Mouse (Mus musculus) frontal cortex, postnatal 36 days (tissue): ENCODE data around the gene Esrrg.

Experiments used
- DNase-seq, 2 experiments: peaks; one replicate each; pipeline ENCODE4 v3.0.0; 2022; ENCODE audit warnings: low spot score in 2 of 2

Gene Esrrg

DNA sequence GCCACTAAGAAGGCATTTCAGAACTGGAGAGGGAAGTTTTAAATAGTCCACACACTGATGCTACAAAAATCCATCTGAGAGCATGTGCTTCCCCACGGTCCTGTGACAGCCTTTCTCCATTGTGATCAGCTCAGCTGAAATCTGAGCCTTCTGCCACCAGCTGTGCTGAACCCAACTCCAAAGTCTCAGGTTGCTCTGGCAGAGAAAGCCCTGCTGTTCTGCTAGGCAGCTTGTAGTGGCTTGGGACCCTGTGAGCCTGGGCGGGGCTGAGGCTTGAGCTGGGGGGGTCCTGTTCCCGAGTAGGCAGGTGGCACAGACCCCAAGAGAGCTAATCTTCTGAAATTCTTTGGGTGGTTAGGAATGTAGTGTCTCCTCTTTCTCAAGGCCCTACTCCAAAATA lies 299.3 kb downstream of the Esrrg start:
- DNase-seq: no peak

DNA sequence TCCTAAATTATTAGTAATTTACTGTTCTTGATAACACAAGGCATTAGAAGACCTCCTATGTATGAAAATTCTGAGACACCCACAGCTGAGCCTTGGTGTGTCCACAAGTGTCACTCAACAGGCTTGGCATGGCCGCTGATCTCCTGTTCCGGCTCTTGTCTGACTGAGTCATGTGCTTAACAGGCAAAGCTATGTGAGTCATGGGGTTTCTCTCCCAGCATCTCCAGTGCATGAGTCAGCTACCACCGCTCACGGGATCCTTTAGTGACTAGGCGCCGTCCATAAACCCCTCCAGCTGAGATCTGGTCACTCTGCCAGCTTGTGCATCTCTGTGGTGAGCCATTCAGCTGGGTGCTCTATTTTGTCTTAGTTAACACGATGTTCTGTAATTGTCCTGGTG lies 302.1 kb downstream of the Esrrg start:
- peak; percentile 21 to 26 for DNase-seq

DNA sequence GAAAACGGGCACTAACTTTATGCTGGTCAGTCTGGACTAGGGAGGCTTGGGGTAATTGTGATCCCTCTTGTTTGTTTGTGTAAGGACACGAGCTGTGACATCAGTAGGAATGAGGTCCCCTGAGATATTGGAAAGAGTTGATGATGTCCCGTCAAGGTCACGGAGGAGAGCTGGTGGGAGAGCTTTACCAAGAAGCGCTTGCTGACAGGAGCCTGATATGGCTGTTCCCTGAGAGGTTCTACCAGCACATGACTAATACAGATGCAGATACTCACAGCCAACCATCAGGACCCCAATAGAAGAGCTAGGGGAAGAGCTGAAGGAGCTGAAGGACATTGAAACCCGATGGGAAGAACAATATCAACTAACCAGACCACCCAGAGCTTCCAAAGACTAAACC lies 302.6 kb downstream of the Esrrg start:
- no peak for DNase-seq

DNA sequence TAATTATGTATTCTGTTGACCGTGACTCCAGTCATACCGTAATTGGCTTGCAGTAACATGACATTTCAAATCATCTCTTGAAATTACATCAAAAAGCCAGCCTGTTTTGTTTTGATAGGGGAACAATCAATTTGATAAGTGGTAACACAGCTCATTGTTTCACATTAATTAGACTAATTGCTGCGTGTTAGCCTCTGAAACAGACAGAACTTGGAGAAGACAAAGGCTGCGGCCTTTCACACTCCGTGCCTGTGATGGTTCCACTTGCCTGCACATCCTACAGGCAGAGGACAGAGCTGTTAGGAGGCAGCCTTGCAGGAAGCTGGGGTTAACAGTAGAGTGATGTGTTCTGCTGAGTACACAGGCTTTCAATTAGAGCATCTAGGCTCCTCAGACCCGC lies 309.7 kb downstream of the Esrrg start:
- no peak for DNase-seq

DNA sequence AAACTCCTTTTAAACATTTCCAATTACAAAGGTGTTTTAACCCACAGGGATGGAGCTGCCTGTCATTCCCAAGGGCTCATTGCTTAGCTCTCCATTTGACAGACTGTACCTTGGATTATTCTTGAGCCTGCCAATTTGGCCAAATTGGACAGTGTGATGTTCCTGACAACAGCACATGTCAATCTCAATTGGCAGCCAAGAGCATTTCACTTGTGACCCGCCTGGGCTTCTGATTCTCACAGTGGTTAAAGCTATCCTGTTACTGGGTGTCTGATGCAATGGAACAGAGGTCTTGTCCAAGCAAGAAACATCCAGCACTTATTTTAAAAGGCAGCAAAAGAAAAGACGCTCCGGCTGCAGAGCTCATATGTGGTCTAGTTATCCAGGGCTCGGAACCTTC lies 310.3 kb downstream of the Esrrg start:
- no peak for DNase-seq

DNA sequence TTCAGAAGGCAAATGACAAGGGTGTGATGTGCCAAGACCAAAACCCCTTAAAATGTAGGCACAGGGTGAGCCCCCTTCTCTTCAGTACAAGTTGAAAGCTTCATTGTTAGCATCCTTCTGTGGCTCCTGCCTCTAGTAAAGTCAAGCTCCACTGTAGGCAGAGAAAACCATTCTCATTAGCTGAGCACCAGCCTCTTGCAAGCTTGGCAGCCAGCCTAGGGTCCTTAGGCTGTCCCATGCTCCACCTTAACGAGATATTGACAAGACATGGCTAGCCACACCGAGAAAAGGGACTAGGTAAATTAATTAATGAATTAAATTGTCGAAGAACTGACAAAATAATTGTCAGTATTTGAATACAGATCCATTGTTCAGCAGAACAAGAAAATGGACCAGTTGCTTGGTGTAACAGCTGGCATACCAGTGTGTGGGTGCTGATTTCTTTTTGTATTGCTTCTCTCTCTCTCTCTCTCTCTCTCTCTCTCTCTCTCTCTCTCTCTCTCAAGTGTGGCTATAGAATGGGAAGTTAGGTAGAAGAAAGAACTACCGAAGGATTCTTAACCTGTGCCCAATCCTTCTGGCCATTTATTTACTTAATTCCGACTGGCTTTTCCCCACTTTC lies 311.7 kb downstream of the Esrrg start:
- no peak for DNase-seq

DNA sequence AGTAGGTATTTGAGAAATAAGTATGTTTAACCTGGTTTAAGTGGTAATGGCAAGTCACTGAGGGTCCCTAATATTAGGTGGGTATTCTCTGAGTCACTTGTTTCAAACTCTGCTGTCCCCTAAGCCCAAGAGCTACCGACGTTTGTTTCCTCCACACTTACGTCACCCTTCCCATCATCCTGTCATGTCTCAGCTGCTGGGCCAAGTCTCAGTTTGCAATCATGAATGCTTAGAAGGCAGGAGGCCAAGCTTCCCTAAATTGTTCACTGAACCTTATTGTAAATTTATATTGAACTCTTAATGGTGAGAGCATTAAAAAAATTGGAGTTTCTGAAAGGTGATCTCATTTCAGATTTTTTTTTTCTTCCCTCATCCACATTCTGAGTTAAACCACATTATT lies 322.6 kb downstream of the Esrrg start:
- no peak for DNase-seq

DNA sequence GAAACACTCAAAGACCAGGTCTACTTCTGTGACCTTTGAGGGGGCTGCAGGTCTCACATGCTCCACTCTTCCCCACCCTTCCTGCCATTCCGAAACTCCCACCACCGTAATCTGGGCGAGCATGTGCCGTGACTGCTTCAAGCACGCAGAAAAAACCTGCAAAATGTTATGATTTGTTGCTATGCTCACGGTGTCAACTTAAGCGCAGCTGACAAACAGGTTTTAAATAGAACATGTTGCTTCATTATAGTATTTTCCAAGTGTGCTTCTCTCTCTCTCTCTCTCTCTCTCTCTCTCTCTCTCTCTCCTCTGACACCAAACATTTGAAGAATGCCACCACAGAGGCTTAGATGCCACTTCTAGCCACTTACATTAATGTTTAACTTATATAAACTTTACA lies 330.1 kb downstream of the Esrrg start:
- DNase-seq: no peak

DNA sequence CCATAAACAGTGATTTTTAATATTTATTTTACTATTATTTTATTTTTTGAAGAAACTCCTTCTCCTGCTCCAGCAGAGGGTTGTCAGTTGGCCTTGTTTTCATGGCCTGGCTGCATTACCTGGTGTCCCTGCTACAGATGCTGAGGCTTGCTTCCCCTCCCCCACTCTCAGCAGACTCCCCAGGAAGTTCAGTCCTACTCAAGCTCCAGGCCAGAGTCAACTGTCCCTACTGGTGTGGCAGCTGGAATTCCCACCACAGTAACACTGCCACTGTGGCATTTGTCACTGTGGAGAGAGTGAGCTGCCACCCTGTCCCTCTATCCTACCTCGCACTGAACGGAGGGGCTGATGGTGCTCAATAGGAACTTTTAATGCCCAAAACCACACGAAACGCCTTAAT lies 330.5 kb downstream of the Esrrg start:
- DNase-seq: no peak

DNA sequence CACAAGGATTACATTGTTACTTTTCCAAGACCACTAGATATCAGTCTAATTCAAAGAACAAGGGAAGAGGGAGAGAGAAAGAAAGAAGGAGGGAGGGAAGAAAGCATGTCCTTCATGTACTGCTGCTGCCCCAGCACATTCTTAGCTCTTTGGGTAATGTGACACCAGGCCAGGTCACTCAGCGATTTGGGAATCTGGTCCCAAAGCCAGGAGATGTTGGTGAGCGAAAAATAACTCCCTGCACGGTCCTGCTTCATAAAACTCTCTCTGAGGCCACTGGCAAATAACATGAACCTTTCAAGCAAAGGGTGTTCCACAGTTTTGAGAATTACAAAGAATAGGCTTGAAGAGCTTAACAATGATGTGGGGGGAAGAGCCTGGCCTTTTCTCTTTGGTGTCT lies 342.9 kb downstream of the Esrrg start:
- DNase-seq: no peak

DNA sequence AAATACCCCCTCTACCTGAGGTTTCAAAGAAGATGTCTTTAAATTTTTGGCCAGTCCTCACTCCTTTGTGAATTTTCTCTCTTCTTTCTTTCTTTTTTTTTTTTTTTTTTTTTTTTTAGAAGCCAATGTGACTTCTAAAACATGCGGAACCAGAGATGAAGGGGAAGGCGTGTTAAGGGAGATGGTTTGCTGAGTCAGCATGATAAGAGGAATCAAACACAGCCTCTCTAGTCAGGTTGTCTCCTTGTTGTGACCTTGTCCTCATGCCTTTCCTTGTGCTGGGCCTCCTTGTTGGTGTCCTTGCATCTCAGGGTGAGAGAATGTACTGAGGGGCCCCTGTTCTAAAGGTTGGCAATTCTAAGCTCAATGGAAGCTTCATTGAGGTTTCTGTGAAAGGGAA lies 348.1 kb downstream of the Esrrg start:
- no peak for DNase-seq

DNA sequence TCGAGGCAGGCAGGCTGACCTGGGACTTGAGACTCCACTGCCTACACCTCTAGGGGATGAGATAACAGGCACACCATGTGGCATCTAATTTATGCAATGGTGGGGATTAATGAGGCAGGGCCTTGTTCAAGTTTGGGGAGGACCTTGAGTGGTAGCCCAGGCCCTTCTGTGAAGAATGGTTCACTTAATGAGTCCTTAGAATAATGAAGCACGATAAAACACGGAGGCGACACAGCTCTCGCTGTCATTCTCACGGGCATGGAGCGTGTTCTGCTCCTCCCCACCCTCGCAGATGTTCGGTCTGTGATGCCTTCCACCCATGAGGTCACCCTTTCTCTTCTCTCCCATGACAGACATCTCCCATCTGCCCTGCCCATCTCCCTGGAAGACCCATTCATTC lies 350.6 kb downstream of the Esrrg start:
- DNase-seq: no peak

DNA sequence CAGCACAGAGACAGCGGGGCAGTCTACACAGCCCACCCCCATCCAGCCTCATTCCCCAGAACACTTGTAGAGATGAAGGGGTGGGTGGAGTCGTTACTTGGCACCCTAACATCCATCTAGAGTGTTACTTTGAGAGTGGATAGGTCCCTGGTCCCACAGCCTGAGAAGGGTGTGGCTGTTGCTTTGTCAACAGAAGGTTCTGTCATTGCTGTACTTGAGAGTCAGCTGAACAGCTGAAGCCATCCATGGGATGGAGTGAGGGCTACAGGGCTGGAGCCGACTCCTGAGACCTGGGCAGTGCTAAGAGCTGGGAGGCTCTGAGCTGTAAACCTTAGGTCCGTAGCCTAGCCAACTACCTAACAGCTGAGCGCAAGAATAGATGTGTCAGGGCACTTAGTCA lies 352.9 kb downstream of the Esrrg start:
- no peak for DNase-seq

DNA sequence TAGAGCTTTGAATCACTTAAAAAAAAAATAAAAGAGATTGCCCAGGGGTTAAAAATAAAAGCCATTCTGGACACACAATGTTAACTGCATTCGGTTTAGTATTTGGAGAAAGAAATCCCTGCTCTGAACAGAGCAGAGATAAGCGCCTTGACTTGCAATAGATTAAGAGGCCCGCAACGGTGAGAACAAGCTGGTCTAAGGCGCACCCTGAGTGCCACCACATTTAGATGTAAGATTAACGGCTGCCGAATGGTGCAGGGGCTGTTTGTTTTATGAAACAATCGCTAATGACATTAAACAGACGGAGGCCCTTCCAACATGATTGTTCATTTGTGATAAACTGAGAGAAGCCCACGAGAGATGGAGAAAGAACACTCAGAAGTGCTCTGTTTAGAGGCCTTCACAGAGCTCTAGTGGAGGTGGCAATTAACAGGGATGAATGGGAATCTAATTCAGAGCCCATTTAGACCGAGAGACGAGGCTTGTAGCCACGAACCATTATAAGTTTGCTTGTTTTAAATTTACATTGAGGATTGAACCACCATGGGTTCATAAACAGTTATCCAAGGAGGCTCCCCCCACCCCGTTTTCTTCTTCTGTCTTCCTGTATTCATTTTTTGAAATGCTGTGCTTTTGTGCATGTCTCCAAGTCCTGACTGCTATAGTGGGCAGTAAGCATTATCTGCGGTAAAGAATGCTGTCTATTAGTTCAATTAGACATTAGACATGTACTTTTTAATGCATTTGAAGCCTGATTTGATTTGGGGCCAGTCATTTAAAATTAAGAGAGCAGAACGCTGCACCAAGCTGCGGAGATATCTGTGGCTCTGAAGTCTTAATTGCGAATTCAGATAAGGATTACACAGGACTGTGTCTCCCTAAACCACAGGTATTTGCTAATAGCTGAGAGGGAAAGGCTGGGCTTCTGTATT lies 356.5 kb downstream of the Esrrg start:
- no peak for DNase-seq

DNA sequence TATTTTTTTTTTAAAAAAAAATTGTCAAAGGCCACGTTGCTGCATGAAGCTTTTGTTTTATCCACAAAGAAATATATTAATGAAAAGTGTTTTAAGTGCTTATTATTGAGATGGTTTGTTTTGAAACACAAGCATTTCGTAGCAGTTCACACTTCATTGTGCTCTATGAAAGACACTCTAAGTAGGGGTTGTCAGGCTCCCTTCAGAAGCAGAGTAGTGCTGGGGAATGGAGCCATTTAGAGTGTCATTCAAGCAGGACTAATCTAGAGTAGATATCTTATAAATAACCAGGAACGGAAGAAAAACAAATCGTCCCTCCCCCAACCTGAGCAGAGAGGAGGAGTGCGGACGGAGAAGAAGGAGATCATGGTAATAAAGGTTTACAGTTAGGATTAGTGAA lies 357.3 kb downstream of the Esrrg start:
- DNase-seq: no peak

DNA sequence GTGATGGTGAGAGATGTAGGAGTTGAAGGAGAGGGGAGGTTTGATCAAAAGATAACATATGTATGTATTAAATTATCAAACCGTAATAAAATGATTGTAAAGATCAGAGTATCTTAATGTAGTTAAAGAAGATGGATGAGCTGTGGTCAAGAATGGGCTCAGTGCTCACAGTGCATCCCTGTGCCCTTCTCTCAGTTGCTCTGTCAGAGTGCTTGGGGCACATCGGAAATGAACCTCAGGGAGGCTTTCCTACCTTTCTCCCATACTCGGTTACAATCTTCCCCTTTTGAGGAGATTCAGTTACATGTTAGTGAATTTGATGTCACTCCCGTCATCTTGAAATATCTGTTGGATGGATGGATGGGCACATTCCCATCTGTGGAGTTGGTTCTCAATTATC lies 359.8 kb downstream of the Esrrg start:
- DNase-seq: no peak

DNA sequence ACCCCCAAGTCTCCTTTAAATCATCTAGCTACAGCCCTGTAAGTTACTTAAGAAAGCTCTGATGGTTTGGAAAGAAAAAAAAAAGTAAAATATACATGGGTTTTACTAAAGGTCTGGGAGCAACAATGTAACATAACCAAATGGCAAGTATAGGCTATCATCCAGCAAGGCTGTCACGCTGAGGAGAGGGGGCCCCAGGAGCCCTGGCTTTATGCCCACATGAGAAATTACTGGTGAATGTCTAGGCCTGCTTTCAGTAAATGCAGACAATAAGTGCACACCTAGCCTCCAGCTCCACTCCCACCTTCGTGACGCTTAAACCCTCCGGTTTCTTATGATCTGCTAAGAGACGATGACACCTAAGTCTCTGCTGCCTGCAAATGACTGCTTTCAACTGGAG lies 360.9 kb downstream of the Esrrg start:
- no peak for DNase-seq

DNA sequence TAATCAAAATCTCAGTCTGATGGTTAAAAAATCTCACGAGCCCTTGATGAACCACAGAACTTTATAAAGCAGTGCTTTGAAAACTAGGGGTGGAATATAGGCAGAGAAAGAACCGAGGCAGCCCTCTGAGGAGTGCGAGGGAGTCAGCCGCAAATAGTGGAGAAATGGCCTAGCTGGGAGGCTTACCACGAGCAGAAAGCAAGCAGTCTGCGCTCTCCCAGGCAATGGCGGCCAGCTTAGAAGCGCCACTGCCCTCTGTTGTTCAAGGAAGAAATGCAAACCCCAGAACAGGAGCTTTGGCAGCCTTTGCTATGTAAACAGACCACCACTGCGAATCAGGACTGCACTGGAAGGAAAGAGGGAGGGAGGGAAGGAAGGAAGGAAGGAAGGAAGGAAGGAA lies 365.8 kb downstream of the Esrrg start:
- DNase-seq: peak; percentile 55 to 66

DNA sequence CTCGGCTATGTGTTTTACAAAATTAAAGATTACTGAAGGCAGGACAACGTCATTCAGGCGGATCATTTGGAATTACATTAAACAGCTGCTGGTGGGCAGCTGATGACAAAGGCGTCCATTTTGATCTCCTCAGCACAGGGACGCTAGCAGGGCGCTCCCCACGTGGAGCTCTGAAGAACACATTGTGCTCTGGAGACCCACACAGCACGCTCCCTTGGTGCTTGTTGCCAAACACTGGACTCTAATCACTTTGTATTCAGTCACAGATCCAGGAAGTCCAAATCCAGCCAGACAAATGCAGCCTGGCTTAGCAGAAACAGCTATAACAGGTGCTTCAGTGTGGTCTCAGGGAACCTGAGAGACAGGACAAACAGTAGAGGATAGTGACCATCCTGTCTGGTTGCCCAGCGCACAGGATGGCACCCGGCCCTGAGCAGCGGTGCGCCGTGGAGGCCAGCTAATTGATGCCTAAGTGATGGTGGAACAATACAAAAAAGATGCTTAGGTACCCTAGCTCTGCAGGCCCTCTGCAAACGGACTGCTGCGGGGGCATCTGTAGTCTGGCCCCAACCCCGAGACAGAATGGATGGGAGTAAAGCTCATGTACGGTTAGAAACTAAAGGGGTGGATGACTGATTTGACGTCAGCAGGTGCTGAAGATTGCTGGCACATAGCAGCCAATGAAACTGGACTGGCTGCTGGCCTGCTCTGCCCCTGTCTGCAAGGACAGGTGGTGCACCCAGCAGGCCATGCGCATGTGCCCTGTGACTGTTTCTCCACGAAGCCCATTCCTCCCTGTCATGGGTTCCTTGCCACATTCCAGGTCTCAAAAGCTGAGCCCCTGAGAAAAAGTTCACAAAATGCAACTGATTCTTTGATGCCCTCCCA lies 367.1 kb downstream of the Esrrg start:
- DNase-seq: no peak

DNA sequence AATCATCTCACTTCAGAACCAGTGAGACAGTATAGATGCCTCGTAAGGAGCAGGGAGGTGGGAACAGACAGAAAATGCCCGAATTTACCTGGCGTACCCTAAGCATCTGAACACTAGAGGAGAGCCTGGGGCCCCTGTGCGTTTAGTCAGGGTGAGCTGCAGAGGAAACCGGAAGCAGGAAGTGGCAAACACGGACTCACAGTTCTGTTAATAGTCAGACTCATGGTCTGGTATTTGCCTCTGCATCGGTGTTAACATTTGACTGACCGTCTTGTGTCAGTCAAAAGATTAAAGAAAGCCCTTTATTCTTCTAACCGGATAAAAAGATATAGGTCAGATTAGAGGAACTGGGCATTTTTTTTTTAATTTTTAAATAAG lies 367.8 kb downstream of the Esrrg start:
- no peak for DNase-seq

DNA sequence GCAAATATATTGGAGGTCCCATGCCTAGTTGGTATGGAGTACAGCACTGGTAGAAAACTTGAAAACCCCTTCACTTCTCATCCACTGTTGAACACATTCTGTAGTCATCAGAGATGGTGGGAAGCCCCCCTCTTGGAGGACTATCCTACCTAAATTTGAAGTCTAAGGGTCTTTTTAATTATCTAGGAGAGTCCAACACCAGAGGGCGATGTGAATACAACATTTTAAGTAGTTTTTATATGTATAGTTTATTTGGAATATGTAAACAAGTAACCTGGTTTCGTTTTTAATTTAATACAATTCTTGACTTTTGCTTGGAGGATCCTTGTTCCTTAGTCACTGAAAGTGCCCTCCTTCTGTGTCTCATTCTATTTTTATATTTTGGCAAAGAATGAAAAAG lies 372.4 kb downstream of the Esrrg start:
- DNase-seq: no peak

DNA sequence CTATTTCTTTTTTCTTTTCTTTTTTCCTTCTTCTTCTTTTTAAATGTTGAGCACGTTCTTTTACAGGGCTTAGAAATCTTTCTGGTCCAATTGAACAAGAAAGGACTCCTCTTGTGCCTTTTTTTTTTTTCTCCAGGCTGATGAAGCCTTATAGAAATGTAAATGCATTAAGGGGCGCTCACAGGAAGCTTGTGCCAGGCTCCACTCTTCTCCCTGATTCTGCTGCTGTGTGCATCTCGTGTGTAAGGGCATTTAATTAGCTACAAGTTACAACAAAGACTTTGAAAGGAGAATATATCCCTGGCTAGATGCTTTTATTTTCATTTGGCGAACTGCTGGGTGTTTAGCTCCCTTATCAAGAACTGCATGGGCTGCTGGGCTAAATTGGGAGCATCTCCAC lies 374.6 kb downstream of the Esrrg start:
- no peak for DNase-seq

DNA sequence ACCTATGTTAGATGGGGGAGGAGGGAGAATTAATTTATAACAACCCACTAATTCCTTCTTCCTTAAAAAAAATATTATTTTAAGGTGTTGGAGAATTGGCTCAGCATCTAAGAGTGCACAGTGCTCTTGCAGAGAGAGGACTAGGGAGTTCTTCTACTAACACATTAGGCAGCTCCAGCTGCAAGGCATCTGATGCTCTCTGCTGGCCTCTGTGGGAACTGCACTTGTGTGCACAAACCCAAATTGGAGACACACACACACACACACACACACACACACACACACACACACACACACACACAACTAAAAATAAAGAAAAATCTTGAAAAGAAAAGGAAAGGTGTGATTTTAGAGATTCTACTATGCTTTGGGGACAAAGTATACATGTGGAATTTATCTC lies 381.6 kb downstream of the Esrrg start:
- no peak for DNase-seq
